Mouse (Mus musculus): Measurements from ENCODE around the gene Fez2. TPM values are rescaled to one million over a fixed set of nuclear protein-coding genes. Genes with fewer than 3 reads are reported as not detected.

Fez2 gene
- polyA plus RNA-seq, 1 experiment from 2014 or later, result 56.9 TPM

- WGBS, result 76% methylated on average over 7 of the region's 7 CpGs
- ATAC-seq (ENCODE audit: insufficient number of reproducible peaks, insufficient read depth, low FRiP score, low read depth), result no peak
- Histone ChIP-seq H3K9me3 (ENCODE audit: control insufficient read depth, low read length) (no peaks in the 10 kb centered on the region), H3K4me1 (ENCODE audit: control insufficient read depth in 2 of 2, insufficient read depth in 2 of 2, low read length in 2 of 2) (peaks cover 0 to 5% of the 10 kb centered on the region in 2 experiments; a peak in 1 of 4 replicates), H3K36me3 (ENCODE audit: control insufficient read depth, insufficient read depth, low read length) (peaks cover 5% of the 10 kb centered on the region; the same call in 1 of the 2 replicates), H3K4me2 (ENCODE audit: low read length) (no peak overlapping the region), H3K9ac (ENCODE audit: low read length) (no peak overlapping the region), H3K27ac (replicated peaks in 1 of 2; ENCODE audit: control insufficient read depth in 1 of 2, insufficient read depth in 1 of 2, low read depth in 2 of 2, low read length in 2 of 2) (no peak overlapping the region), H3K4me3 (ENCODE audit: control insufficient read depth in 1 of 2, insufficient read depth in 1 of 2, low read depth in 1 of 2, low read length in 2 of 2) (no peak overlapping the region), H3K27me3 (ENCODE audit: control insufficient read depth, insufficient read depth, low read length) (no peaks in the 10 kb centered on the region)
These were observed 51.9 kb downstream of the Fez2 start for GRCm38 (mm10) chr17:78366070-78366469.

DNA sequence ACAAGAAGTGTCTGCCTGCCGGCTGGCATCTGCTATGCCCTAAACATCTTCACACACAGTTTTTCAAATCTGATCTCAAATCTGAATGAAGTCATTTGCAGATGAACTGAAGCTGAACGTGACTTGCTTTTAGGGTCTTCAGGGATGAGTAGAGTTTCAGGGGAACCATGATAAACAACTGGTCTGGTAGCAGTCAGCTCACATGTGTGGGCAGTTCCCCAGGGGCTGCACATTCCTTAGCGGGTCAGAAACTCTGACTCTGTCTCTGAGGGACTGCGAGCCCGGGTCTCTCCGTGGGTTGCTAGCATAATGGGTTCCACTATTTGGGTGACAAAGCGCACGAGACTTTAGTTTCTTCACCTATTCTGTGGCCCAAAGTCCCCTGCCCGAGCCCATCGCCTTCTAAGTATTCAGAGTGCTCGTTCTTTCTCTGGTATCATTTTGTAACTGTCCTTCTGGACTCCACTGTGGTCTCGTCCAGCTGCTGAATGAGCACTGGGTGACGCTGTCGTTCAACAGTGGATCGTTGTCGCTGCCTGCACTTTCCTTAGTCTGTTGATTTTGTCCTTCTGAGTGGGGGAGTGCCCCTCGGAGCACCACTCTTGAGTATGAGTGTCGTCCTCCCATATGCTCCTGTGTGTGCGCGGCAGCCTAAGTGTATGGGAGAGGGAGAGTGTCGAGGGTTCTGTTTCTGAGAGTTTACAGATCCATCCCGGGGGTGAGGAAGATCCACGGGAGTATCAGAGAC lies 53.2 kb downstream of the Fez2 start:
- H3K27me3 ChIP-seq (ENCODE audit: control insufficient read depth, insufficient read depth, low read length), result no peaks in the 10 kb centered on the region
- no peak for ATAC-seq (ENCODE audit: insufficient number of reproducible peaks, insufficient read depth, low FRiP score, low read depth)
- no peaks in the 10 kb centered on the region for H3K9me3 ChIP-seq (ENCODE audit: control insufficient read depth, low read length)

DNA sequence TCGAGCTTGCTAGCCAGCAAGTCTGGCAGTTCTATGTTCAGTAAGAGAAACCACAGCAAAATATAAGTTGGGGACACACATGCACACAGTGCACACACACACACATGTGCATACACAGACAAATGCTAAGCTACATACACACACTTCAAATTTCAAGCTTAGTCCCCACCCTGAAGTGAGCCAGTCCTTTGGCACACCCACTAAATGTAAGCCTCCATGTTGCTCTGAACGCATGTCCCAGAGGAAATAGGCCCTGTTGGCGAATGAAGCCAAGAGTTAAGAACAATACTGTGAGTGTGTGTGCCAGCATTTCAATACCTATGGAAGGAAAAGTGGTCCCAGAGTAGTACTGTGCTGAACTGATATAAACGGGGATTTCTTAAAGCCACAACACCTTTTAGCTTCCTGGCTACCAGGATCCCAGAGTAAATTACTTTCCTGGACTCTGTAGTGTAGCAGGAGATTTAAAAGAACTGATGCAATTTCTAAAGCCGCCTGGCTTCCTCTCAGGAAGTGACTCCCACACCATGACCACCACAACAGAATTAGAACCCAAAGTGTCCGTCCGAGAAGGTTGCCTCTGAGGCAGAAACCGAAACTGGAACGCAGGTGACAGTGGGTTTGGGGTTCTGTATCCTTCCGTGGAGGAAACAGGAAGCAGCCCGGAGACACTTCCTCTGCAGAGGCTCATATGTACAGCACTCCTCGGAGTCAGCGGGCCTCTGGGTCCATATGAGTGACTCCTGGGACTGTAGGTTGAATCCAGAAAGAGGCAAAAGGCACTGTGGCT lies 55.8 kb downstream of the Fez2 start:
- peak overlapping the region; percentile 56 to 57 for H3K27ac ChIP-seq (replicated peaks in 1 of 2; ENCODE audit: control insufficient read depth in 1 of 2, insufficient read depth in 1 of 2, low read depth in 2 of 2, low read length in 2 of 2)
- WGBS, result 66% methylated on average over 13 of the region's 13 CpGs
- no peak overlapping the region for H3K4me2 ChIP-seq (ENCODE audit: low read length)

More for the DNA sequence above, 53.2 kb downstream of the Fez2 start:
- Histone ChIP-seq H3K4me1 (ENCODE audit: control insufficient read depth in 2 of 2, insufficient read depth in 2 of 2, low read length in 2 of 2) (peaks cover 0 to 5% of the 10 kb centered on the region in 2 experiments; a peak in 3 of 4 replicates), H3K4me3 (ENCODE audit: control insufficient read depth in 1 of 2, insufficient read depth in 1 of 2, low read depth in 1 of 2, low read length in 2 of 2) (no peak overlapping the region), H3K36me3 (ENCODE audit: control insufficient read depth, insufficient read depth, low read length) (0 out of 2 replicates have a peak, but pooled peaks cover 5% of the 10 kb centered on the region), H3K9ac (ENCODE audit: low read length) (no peak overlapping the region), H3K27ac (replicated peaks in 1 of 2; ENCODE audit: control insufficient read depth in 1 of 2, insufficient read depth in 1 of 2, low read depth in 2 of 2, low read length in 2 of 2) (no peak overlapping the region), H3K4me2 (ENCODE audit: low read length) (no peak overlapping the region)
- 79% methylated on average over 23 of the region's 23 CpGs for WGBS

DNA sequence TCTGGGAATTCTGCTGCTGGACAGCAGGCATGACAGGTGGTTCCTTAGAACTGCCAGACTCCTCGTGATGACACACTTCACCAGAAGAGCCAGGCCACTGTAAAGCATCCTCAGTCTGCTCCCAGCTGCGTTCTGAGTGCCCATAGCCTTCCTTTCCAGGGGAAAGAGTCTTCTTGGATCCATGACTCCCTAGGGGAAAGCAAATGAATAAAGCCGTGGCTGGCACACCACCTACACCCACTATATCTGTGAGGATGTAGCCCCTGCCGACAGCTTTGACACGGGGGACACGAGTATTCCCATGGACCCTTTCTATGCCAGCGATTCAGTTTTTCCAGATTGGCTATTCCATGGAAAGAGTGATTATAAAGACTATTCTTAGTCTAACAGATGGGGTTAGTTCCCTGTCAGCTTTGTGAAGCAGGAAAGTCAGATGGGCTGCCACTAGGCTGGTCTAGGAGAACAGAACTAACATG lies 59.7 kb downstream of the Fez2 start:
- no peak for ATAC-seq (ENCODE audit: insufficient number of reproducible peaks, insufficient read depth, low FRiP score, low read depth)
- WGBS, result 53% methylated on average over 7 of the region's 7 CpGs
- no peaks in the 10 kb centered on the region for H3K9me3 ChIP-seq (ENCODE audit: control insufficient read depth, low read length)
- H3K36me3 ChIP-seq (ENCODE audit: control insufficient read depth, insufficient read depth, low read length), result peaks cover 15% of the 10 kb centered on the region; the same call in 1 of the 2 replicates
- no peak overlapping the region for H3K27ac ChIP-seq (replicated peaks in 1 of 2; ENCODE audit: control insufficient read depth in 1 of 2, insufficient read depth in 1 of 2, low read depth in 2 of 2, low read length in 2 of 2)
- H3K4me1 ChIP-seq (ENCODE audit: control insufficient read depth in 2 of 2, insufficient read depth in 2 of 2, low read length in 2 of 2), result peaks cover 5 to 11% of the 10 kb centered on the region in 2 experiments
- H3K9ac ChIP-seq (ENCODE audit: low read length), result no peak overlapping the region
- H3K4me3 ChIP-seq (ENCODE audit: control insufficient read depth in 1 of 2, insufficient read depth in 1 of 2, low read depth in 1 of 2, low read length in 2 of 2), result no peak overlapping the region
- H3K4me2 ChIP-seq (ENCODE audit: low read length), result no peak overlapping the region
- no peaks in the 10 kb centered on the region for H3K27me3 ChIP-seq (ENCODE audit: control insufficient read depth, insufficient read depth, low read length)

More for the DNA sequence above, 55.8 kb downstream of the Fez2 start:
- Histone ChIP-seq H3K27me3 (ENCODE audit: control insufficient read depth, insufficient read depth, low read length) (no peaks in the 10 kb centered on the region), H3K36me3 (ENCODE audit: control insufficient read depth, insufficient read depth, low read length) (no peaks in the 10 kb centered on the region), H3K4me3 (ENCODE audit: control insufficient read depth in 1 of 2, insufficient read depth in 1 of 2, low read depth in 1 of 2, low read length in 2 of 2) (no peak overlapping the region), H3K4me1 (ENCODE audit: control insufficient read depth in 2 of 2, insufficient read depth in 2 of 2, low read length in 2 of 2) (peaks cover 0 to 5% of the 10 kb centered on the region in 2 experiments; a peak in 3 of 4 replicates), H3K9me3 (ENCODE audit: control insufficient read depth, low read length) (no peaks in the 10 kb centered on the region), H3K9ac (ENCODE audit: low read length) (no peak overlapping the region)
- ATAC-seq (ENCODE audit: insufficient number of reproducible peaks, insufficient read depth, low FRiP score, low read depth), result no peak; the same call in 1 of the 2 replicates

DNA sequence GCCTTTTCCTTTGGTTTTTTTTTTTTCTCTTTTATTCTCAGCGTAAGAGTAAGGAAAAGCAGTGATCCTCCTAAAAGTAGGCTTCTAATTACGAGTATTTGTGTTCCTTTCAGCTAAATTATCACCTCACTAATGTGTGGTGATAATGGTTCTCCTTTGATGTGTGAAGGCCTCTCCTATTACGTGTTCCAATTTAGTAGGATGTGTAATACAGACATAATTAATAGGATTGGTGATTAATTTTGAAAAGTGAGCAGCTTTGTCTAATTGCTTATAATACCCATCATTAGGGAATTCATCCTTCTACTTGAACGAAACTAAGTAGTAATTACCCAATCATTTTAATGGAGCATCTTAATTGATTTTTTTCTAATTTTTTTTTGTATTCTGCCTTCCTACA lies 60.2 kb downstream of the Fez2 start:
- Histone ChIP-seq H3K4me1 (ENCODE audit: control insufficient read depth in 2 of 2, insufficient read depth in 2 of 2, low read length in 2 of 2) (peaks cover 1 to 12% of the 10 kb centered on the region in 2 experiments), H3K9me3 (ENCODE audit: control insufficient read depth, low read length) (no peaks in the 10 kb centered on the region), H3K27me3 (ENCODE audit: control insufficient read depth, insufficient read depth, low read length) (no peaks in the 10 kb centered on the region), H3K4me3 (ENCODE audit: control insufficient read depth in 1 of 2, insufficient read depth in 1 of 2, low read depth in 1 of 2, low read length in 2 of 2) (no peak overlapping the region), H3K27ac (replicated peaks in 1 of 2; ENCODE audit: control insufficient read depth in 1 of 2, insufficient read depth in 1 of 2, low read depth in 2 of 2, low read length in 2 of 2) (no peak overlapping the region), H3K36me3 (ENCODE audit: control insufficient read depth, insufficient read depth, low read length) (peaks cover 15% of the 10 kb centered on the region; the same call in 1 of the 2 replicates), H3K4me2 (ENCODE audit: low read length) (no peak overlapping the region), H3K9ac (ENCODE audit: low read length) (no peak overlapping the region)
- no peak for ATAC-seq (ENCODE audit: insufficient number of reproducible peaks, insufficient read depth, low FRiP score, low read depth)
- WGBS, result 93% methylated on average over 4 of the region's 4 CpGs

- no peak overlapping the region for H3K27ac ChIP-seq (replicated peaks in 1 of 2; ENCODE audit: control insufficient read depth in 1 of 2, insufficient read depth in 1 of 2, low read depth in 2 of 2, low read length in 2 of 2)
- no peaks in the 10 kb centered on the region for H3K9me3 ChIP-seq (ENCODE audit: control insufficient read depth, low read length)
- H3K4me3 ChIP-seq (ENCODE audit: control insufficient read depth in 1 of 2, insufficient read depth in 1 of 2, low read depth in 1 of 2, low read length in 2 of 2), result no peak overlapping the region
- peaks cover 7 to 17% of the 10 kb centered on the region in 2 experiments for H3K4me1 ChIP-seq (ENCODE audit: control insufficient read depth in 2 of 2, insufficient read depth in 2 of 2, low read length in 2 of 2)
- peaks cover 17% of the 10 kb centered on the region; the same call in 1 of the 2 replicates for H3K36me3 ChIP-seq (ENCODE audit: control insufficient read depth, insufficient read depth, low read length)
- H3K27me3 ChIP-seq (ENCODE audit: control insufficient read depth, insufficient read depth, low read length), result no peaks in the 10 kb centered on the region
- 84% methylated on average over 8 of the region's 8 CpGs for WGBS
- no peak overlapping the region for H3K9ac ChIP-seq (ENCODE audit: low read length)
- H3K4me2 ChIP-seq (ENCODE audit: low read length), result no peak overlapping the region
- no peak for ATAC-seq (ENCODE audit: insufficient number of reproducible peaks, insufficient read depth, low FRiP score, low read depth)
These were observed 62.3 kb downstream of the Fez2 start for GRCm38 (mm10) chr17:78355611-78356010.

- Histone ChIP-seq H3K4me2 (ENCODE audit: low read length) (no peak overlapping the region), H3K9me3 (ENCODE audit: control insufficient read depth, low read length) (no peaks in the 10 kb centered on the region), H3K4me3 (ENCODE audit: control insufficient read depth in 1 of 2, insufficient read depth in 1 of 2, low read depth in 1 of 2, low read length in 2 of 2) (no peak overlapping the region), H3K9ac (ENCODE audit: low read length) (0 out of 2 replicates have a peak overlapping the region, but pooled peaks have one; percentile 4), H3K27ac (replicated peaks in 1 of 2; ENCODE audit: control insufficient read depth in 1 of 2, insufficient read depth in 1 of 2, low read depth in 2 of 2, low read length in 2 of 2) (peak overlapping the region; percentile 2 to 59; a peak in 3 of 4 replicates), H3K27me3 (ENCODE audit: control insufficient read depth, insufficient read depth, low read length) (no peaks in the 10 kb centered on the region), H3K36me3 (ENCODE audit: control insufficient read depth, insufficient read depth, low read length) (peaks cover 18% of the 10 kb centered on the region; the same call in 1 of the 2 replicates), H3K4me1 (ENCODE audit: control insufficient read depth in 2 of 2, insufficient read depth in 2 of 2, low read length in 2 of 2) (peaks cover 9 to 17% of the 10 kb centered on the region in 2 experiments; a peak in 3 of 4 replicates)
- no peak for ATAC-seq (ENCODE audit: insufficient number of reproducible peaks, insufficient read depth, low FRiP score, low read depth)
- WGBS, result 64% methylated on average over 12 of the region's 12 CpGs
These were observed 63.1 kb downstream of the Fez2 start for GRCm38 (mm10) chr17:78354871-78355270.
